Mouse (Mus musculus) ovary, adult 18-20 months (tissue): ENCODE data around the gene Usp3.

Experiments
- DNase-seq: peaks from one replicate; pipeline ENCODE4 v3.0.0; 2022; ENCODE audit warnings: low spot score, mixed read lengths

The Usp3 gene

GRCm38 (mm10) chr9:66603907-66604306 lies 11.0 kb upstream of the Usp3 start:
- DNase-seq: no peak

- no peak for DNase-seq
These were observed 8.1 kb upstream of the Usp3 start for GRCm38 (mm10) chr9:66601006-66601405.

- DNase-seq: no peak
These were observed 7.6 kb upstream of the Usp3 start for GRCm38 (mm10) chr9:66600551-66600950.

GRCm38 (mm10) chr9:66599577-66599976 lies 6.6 kb upstream of the Usp3 start:
- DNase-seq: peak; percentile 32

GRCm38 (mm10) chr9:66598636-66599035 lies 5.7 kb upstream of the Usp3 start:
- DNase-seq: no peak

GRCm38 (mm10) chr9:66597480-66598215 lies 4.7 kb upstream of the Usp3 start:
- DNase-seq: peak; percentile 56

GRCm38 (mm10) chr9:66597076-66597475 lies 4.1 kb upstream of the Usp3 start:
- no peak for DNase-seq

- peak; percentile 25 for DNase-seq
These were observed 3.1 kb upstream of the Usp3 start for GRCm38 (mm10) chr9:66595722-66596675.

GRCm38 (mm10) chr9:66594061-66594460 lies 1.1 kb upstream of the Usp3 start:
- no peak for DNase-seq

- DNase-seq: no peak
These were observed 649 bp upstream of the Usp3 start for GRCm38 (mm10) chr9:66593613-66593969.

GRCm38 (mm10) chr9:66591851-66592645 lies 894 bp downstream of the Usp3 start:
- DNase-seq: no peak

- DNase-seq: no peak
These were observed 2.9 kb downstream of the Usp3 start for GRCm38 (mm10) chr9:66590051-66590450.

- DNase-seq: no peak
These were observed 5.9 kb downstream of the Usp3 start for GRCm38 (mm10) chr9:66587016-66587415.

- no peak for DNase-seq
These were observed 6.4 kb downstream of the Usp3 start for GRCm38 (mm10) chr9:66586533-66586932.

- no peak for DNase-seq
These were observed 7.8 kb downstream of the Usp3 start for GRCm38 (mm10) chr9:66585191-66585590.

- DNase-seq: no peak
These were observed 8.8 kb downstream of the Usp3 start for GRCm38 (mm10) chr9:66584176-66584575.

- DNase-seq: no peak
These were observed 9.7 kb downstream of the Usp3 start for GRCm38 (mm10) chr9:66583244-66583643.

GRCm38 (mm10) chr9:66581694-66582093 lies 11.2 kb downstream of the Usp3 start:
- DNase-seq: no peak

GRCm38 (mm10) chr9:66580722-66581121 lies 12.2 kb downstream of the Usp3 start:
- no peak for DNase-seq

GRCm38 (mm10) chr9:66575878-66576238 lies 17.1 kb downstream of the Usp3 start:
- no peak for DNase-seq

GRCm38 (mm10) chr9:66575041-66575877 lies 17.7 kb downstream of the Usp3 start:
- DNase-seq: no peak
